Mouse (Mus musculus) WW6 (cell line): ENCODE measurements around the gene Gm20917.
"Not testable (repeated sequence)": the region's sequence is repeated elsewhere in the genome, so short reads cannot be mapped to it uniquely, and the experiment has no call there.

Experiments
- DNase-seq: peaks from one replicate; pipeline ENCODE4 v3.0.0-alpha.2; 2013; ENCODE audit warnings: low read depth, low spot score

The Gm20917 gene

DNA sequence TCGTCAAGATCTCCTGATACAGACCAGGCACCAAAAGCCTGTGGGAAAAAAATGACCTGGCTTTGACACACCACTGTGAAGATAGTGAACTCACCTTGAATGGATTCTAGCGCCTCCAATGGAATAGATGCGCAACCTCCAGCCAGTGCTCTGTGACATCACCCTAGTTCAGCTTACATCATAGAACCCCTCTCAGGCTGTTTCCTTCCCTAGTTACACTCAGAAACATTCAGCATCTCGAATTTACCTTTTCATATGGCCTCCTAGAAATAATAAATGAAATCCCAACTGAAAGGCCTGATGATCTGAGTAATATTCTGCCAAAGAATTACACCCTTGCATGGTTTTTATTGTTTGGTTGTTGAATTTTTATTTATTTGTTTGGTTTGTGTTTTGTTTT, at the start of gene Gm20917:
TSS of gene Gm20917 (minus strand) at position 101 of the 400 bp plus-strand sequence.
- DNase-seq, result not testable (repeated sequence)
